Mouse (Mus musculus): Measurements from ENCODE around the gene Actr3b.
"Not testable (repeated sequence)": the region's sequence is repeated elsewhere in the genome, so short reads cannot be mapped to it uniquely, and the experiment has no call there.

The Actr3b gene

GRCm38 (mm10) chr5:25759460-25760409 is at the start of gene Actr3b:
Gene Actr3b, plus strand, starts transcription at chr5:25759997.
- DNase-seq (ENCODE audit: low spot score in 2 of 2), result peak; percentile 55 to 63

GRCm38 (mm10) chr5:25713001-25713706 is 46.6 kb upstream of the Actr3b start:
- not testable (repeated sequence) for DNase-seq (ENCODE audit: low spot score in 2 of 2)

GRCm38 (mm10) chr5:25719390-25719789 is 40.4 kb upstream of the Actr3b start:
- no peak for DNase-seq (ENCODE audit: low spot score in 2 of 2)

GRCm38 (mm10) chr5:25723016-25723415 is 36.8 kb upstream of the Actr3b start:
- DNase-seq (ENCODE audit: low spot score in 2 of 2), result no peak

DNA sequence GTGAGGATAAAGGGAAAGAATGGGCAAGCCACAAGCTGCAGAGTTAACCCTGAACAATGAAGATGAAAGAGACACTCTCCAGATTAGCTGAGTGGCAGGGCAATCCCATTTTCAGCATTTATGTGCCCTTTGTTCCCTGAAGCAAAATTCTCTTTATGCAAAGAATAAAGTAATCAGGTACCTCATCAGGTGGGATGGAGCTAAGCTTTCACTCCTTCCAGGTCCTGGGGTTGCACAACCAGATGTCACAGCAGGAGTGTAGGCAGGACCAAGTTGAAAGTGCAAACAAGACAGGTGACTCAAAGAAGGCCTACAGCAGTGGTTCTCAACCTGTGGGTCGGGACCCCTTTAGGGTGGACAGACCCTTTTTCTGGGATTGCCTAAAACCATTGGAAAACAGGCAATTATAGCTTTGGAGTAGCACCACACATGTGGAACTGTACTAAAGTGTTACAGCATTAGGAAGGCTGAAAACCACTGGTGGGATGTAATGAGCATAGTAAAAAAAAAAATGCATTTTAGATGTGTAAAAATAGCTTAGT is 35.6 kb upstream of the Actr3b start:
- DNase-seq (ENCODE audit: low spot score in 2 of 2), result no peak

DNA sequence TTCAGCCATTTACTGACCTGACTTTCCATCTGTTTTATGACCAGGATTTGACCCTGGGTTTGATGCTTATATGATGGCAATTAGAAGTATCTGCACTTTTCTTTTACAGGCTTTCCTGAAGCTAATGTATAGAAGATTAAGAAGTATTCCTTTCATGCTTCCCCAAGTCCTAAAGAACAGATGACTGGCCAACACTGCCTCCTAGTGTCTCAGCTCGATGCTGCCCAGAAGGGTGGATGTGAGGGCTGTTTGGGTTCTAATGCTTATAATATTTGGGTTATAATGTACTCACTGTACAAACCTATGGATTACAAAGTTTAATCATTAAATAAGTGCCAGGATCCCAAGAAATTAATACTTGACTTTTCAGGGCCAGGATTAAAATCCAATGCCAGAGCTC is 25.5 kb upstream of the Actr3b start:
- DNase-seq (ENCODE audit: low spot score in 2 of 2), result peak in 1 of 2 experiments; percentile 21

DNA sequence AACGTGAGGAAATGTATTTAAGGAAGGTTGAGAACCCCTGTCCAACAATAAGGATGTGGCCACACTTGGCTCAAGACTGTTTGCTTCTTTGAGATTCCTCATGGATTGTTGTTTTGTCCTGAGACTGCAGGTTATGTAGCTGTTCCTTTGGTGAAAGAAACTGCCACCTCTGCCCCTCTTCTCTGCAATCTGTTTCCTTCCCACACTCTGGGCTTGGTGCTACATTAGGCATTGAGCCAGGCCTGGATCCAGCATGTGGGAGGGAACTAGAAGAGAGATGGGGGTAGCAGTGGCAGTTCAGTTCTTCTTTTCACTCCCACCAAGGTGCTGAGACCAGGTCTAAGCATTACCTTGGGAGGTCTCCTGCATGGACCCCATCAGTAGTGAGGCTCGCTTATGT is 23.9 kb upstream of the Actr3b start:
- no peak for DNase-seq (ENCODE audit: low spot score in 2 of 2)

DNA sequence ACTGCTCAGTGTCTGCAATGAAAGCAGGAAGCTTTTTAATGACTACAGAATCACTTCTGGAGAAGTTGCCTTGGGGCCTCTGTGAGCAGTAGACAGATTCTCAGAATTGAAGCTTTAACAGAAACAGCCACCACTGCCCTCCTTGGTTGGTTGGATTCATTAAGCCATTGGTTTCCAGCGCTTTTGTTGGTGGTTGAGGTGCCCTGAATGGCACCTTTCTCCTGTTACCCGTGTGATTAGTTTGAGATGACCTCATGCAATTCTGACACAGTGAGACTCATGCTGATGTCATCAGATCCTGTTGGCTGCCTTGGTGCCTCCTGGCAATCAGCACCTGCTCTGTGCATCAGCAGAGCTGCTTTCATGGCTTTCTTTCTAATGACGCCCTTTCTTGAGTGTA is 21.3 kb upstream of the Actr3b start:
- no peak for DNase-seq (ENCODE audit: low spot score in 2 of 2)

GRCm38 (mm10) chr5:25738902-25739301 is 20.9 kb upstream of the Actr3b start:
- DNase-seq (ENCODE audit: low spot score in 2 of 2), result not testable (repeated sequence)

DNA sequence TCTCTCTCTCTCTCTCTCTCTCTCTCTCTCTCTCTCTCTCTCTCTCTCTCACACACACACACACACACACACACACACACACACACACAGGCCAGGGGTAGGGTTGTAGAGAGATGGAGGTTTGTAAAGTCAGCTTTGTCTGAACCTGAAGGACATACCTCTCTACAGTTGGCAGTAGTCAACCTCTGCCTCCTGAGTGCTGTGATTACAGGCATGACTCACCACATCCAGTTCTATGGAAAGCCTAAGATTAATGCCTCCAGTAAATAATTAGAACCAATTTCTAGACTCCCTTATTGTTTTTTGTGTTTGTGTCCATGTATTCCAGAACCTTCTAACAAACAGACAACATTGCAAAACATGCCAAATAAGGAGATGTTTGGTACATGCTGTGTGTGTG is 11.9 kb upstream of the Actr3b start:
- no peak for DNase-seq (ENCODE audit: low spot score in 2 of 2)

- no peak for DNase-seq (ENCODE audit: low spot score in 2 of 2)
These were observed 11.2 kb upstream of the Actr3b start for GRCm38 (mm10) chr5:25748613-25749012.

DNA sequence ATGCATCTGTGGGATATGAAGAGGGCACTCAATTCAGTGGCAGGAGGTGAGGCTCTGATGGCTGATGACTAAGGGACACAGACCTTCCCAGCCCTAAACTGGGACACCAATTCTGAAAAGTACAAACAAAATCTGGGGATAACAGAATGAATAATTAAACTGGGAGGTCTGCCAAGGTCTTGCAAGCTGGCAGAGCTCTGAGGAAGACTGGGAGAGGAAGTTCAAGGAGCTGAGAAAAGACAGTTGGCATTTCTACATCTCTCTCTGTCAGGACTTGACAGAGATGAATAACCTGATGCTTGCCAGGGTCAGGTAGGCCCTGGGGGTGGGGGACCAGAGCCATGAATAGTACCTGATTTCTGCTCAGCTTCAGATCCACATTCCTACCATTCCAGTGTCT is 8.2 kb upstream of the Actr3b start:
- DNase-seq (ENCODE audit: low spot score in 2 of 2), result no peak

- DNase-seq (ENCODE audit: low spot score in 2 of 2), result no peak
These were observed 6.9 kb upstream of the Actr3b start for GRCm38 (mm10) chr5:25752862-25753261.

- DNase-seq (ENCODE audit: low spot score in 2 of 2), result no peak
These were observed 6.1 kb upstream of the Actr3b start for GRCm38 (mm10) chr5:25753556-25754235.

DNA sequence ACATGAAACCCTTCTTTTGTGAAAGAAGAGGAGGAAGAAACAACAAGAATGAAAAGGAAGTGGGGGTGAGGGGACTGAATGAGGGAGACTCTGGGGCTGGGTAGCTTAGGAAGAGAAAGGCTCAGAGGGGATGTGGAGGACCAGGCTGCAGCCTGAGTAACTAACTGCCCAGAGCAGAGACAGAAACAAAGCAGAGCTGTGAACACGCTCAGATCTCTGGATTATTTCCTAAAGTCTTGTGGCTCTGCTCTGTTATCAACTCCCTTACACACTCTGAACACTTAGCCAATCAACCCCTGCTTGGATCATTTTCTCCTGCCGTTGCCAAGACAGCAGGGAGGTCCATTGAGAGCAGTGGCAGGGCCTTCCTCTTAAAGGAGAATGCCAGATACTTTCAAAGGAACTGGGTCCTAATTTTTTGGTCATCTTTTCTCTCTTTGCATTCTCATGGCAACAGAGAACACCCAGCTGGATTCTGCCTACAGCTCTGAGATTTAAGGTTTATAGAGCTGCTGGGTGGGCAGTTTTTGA is 5.5 kb upstream of the Actr3b start:
- DNase-seq (ENCODE audit: low spot score in 2 of 2), result no peak

DNA sequence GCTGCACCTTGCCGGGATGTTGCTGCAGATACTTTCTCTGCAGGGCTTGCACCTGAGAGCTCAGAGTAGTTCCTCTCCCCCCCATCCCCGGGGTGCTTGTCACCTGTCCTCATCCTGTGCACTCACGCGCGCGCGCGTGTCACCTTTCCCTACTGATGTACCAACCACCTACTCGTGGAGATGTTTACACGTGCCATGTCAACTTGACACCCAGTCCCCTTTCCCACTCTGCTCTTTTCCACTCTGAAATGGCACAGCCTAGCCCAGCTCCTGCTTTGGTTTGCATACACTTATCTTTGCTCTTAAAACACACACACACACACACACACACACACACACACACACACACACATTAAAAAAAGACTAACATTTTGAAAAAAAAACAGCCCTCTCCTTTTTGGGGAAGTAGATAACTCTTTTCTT is 624 bp downstream of the Actr3b start:
- DNase-seq (ENCODE audit: low spot score in 2 of 2), result no peak

DNA sequence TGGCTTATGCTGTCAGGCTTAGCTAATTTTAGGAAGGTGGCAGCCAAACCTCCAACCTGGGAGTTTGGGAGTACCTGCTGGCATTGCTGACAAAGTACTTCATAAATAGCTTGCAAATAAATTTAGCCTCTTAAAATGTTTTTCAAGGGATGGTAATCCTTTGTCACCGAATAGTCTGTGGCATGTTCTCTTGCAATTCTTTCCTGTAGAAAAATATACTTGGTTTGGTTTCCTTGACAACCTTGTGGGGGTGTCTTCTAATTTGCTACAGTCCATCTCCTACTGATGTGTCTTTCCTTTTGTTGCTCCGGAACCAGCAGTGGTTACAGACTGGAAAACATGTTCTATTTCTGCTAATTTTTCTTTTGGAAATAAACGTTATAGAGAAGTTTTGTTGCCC is 1.1 kb downstream of the Actr3b start:
- no peak for DNase-seq (ENCODE audit: low spot score in 2 of 2)

- no peak for DNase-seq (ENCODE audit: low spot score in 2 of 2)
These were observed 2.1 kb downstream of the Actr3b start for GRCm38 (mm10) chr5:25761850-25762249.

DNA sequence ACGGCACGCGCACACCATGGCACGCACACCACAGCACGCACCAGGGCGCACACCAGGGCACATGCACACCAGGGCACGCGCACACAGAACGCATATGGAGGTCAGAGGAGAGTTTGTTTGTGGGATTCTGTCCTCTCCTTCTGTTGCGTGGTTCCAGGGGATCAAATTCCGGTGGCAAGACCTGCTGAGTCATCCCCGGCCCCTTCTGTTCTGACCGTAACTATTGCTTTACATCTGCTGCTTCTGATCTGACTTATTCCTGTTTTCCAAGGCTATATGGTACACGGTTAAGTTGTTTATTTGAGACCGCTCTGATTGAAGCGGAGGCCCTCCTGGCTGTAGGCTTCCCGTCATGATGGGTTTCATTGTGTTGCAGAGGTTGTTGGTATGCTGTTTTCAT is 9.2 kb downstream of the Actr3b start:
- no peak for DNase-seq (ENCODE audit: low spot score in 2 of 2)

DNA sequence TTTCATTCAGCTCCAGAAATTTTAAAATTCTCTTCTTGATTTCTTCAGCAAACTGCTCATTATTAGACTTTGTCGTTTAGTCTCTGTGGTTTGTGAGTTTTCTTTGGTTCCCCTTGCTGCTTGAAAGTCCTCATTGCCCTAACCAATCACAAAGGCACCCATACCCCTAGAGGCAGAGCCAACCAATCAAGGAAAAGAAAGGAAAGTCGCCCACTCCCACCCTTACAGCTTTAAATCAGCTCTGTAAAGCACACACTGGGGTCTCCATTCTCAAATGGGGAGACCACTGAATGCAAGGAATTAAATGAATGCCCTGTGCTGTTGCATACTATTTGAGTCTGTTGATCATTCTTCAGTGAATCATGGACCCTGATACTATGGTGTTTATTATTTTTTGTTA is 9.6 kb downstream of the Actr3b start:
- DNase-seq (ENCODE audit: low spot score in 2 of 2), result no peak

- no peak for DNase-seq (ENCODE audit: low spot score in 2 of 2)
These were observed 12.7 kb downstream of the Actr3b start for GRCm38 (mm10) chr5:25772456-25772855.
